In the genomic region with DNA sequence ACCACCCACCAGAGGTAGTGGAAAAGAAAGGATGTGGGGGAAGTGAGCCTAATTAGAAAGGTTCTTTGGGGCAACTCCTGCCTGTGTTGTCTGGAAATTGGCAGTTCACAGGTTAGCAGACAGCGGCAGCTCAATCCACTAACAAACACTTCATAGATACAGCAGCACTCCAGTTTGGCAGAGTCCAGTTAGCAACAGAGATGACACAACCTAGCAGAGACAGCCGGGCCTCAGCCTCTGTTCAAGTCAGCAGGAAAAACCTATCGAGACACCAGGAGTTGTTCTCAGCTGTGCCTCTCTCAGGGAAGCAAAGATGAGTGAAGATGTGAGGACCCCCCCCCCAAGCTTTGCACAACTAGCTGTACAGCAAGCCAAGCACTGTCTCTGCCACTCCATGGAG, we compare ENCODE assay signal across 22 mouse cellular contexts.
"Had no signal": no experiment of that assay in that cellular context is flagged by ENCODE, and none has a peak within 500 bp of the region (broad histone marks: within the 10 kb centered on the region; RNA-seq: fewer than 3 reads in every experiment).

No protein-coding gene starts in this region.

- H3K4me2 ChIP-seq: heart, embryonic 13.5 days; heart, embryonic 15.5 days; hindbrain, embryonic 13.5 days; hindbrain, embryonic 15.5 days; kidney, embryonic 15.5 days; limb, embryonic 13.5 days; limb, embryonic 15.5 days had no signal

- H3K27me3 ChIP-seq: heart, embryonic 13.5 days; heart, embryonic 15.5 days; hindbrain, embryonic 13.5 days; hindbrain, embryonic 15.5 days; kidney, embryonic 15.5 days; limb, embryonic 13.5 days; limb, embryonic 15.5 days had no signal

- DNase-seq: forebrain, postnatal 0 days; gastrocnemius, postnatal 14 days; gastrocnemius, postnatal 36 days; heart, adult 11 months; heart, adult 2 months; heart, postnatal 14 days; heart, postnatal 36 days; kidney, adult 11 months; kidney, adult 2 months; kidney, postnatal 36 days; layer of hippocampus, adult 9-11 months; layer of hippocampus, postnatal 36 days; left cerebral cortex, postnatal 4 days had no signal

- H3K4me1 ChIP-seq: hindbrain, embryonic 13.5 days; hindbrain, embryonic 15.5 days had no signal

- ATAC-seq: forebrain, postnatal 0 days; hindbrain, postnatal 0 days; intestine, embryonic 16.5 days had no signal

- H3K4me3 ChIP-seq: heart, adult 2 months; heart, embryonic 13.5 days; heart, embryonic 15.5 days; hindbrain, embryonic 13.5 days; hindbrain, embryonic 15.5 days; kidney, embryonic 15.5 days; limb, embryonic 13.5 days; limb, embryonic 15.5 days had no signal

- H3K9ac ChIP-seq: forebrain, postnatal 0 days; heart, embryonic 13.5 days; heart, embryonic 15.5 days; hindbrain, embryonic 13.5 days; hindbrain, embryonic 15.5 days; kidney, embryonic 15.5 days; limb, embryonic 13.5 days; limb, embryonic 15.5 days had no signal

- H3K36me3 ChIP-seq: heart, embryonic 13.5 days; heart, embryonic 15.5 days; hindbrain, embryonic 13.5 days; hindbrain, embryonic 15.5 days; kidney, embryonic 15.5 days; limb, embryonic 13.5 days; limb, embryonic 15.5 days had no signal

- H3K9me3 ChIP-seq: heart, embryonic 13.5 days; heart, embryonic 15.5 days; hindbrain, embryonic 13.5 days; hindbrain, embryonic 15.5 days; kidney, embryonic 15.5 days; limb, embryonic 13.5 days; limb, embryonic 15.5 days had no signal

- H3K27ac ChIP-seq: heart, adult 2 months; heart, embryonic 13.5 days; heart, embryonic 15.5 days; hindbrain, embryonic 13.5 days; hindbrain, embryonic 15.5 days; hindbrain, postnatal 0 days; limb, embryonic 13.5 days; limb, embryonic 15.5 days had no signal
